Mouse (Mus musculus) c-Kit-positive CD71-positive TER-119-negative erythroid progenitor cells, embryonic 14.5 days (primary cell): Measurements from ENCODE around the gene Spef2.
"Not testable (repeated sequence)": the region's sequence is repeated elsewhere in the genome, so short reads cannot be mapped to it uniquely, and the experiment has no call there.

Experiments used
- DNase-seq: peaks from one replicate; pipeline ENCODE4 v3.0.0-alpha.2; 2013; ENCODE audit warnings: low read depth

The Spef2 gene

GRCm38 (mm10) chr15:9668575-9668974 is 80.1 kb downstream of the Spef2 start:
- no peak for DNase-seq

- not testable (repeated sequence) for DNase-seq
These were observed 83.7 kb downstream of the Spef2 start for GRCm38 (mm10) chr15:9664948-9665347.

GRCm38 (mm10) chr15:9661215-9661614 is 87.5 kb downstream of the Spef2 start:
- DNase-seq: no peak

GRCm38 (mm10) chr15:9634471-9634870 is 114.2 kb downstream of the Spef2 start:
- no peak for DNase-seq

GRCm38 (mm10) chr15:9631657-9632056 is 117.0 kb downstream of the Spef2 start:
- DNase-seq: no peak

- DNase-seq: no peak
These were observed 119.0 kb downstream of the Spef2 start for GRCm38 (mm10) chr15:9629660-9630059.

- no peak for DNase-seq
These were observed 124.0 kb downstream of the Spef2 start for GRCm38 (mm10) chr15:9624619-9625018.

GRCm38 (mm10) chr15:9608177-9608576 is 140.5 kb downstream of the Spef2 start:
- no peak for DNase-seq

- no peak for DNase-seq
These were observed 148.6 kb downstream of the Spef2 start for GRCm38 (mm10) chr15:9600088-9600455.

GRCm38 (mm10) chr15:9599382-9600087 is 149.1 kb downstream of the Spef2 start:
- no peak for DNase-seq

- no peak for DNase-seq
These were observed 152.2 kb downstream of the Spef2 start for GRCm38 (mm10) chr15:9596298-9597060.

- no peak for DNase-seq
These were observed 158.7 kb downstream of the Spef2 start for GRCm38 (mm10) chr15:9589939-9590338.

GRCm38 (mm10) chr15:9580470-9581280 is 168.0 kb downstream of the Spef2 start:
- DNase-seq: no peak

- DNase-seq: no peak
These were observed 171.4 kb downstream of the Spef2 start for GRCm38 (mm10) chr15:9577303-9577702.

GRCm38 (mm10) chr15:9574796-9575195 is 173.9 kb downstream of the Spef2 start:
- DNase-seq: no peak

- no peak for DNase-seq
These were observed 175.3 kb downstream of the Spef2 start for GRCm38 (mm10) chr15:9573361-9573760.

GRCm38 (mm10) chr15:9572664-9573063 is 176.0 kb downstream of the Spef2 start:
- no peak for DNase-seq

- DNase-seq: no peak
These were observed 176.8 kb downstream of the Spef2 start for GRCm38 (mm10) chr15:9571896-9572295.

GRCm38 (mm10) chr15:9567316-9567715 is 181.4 kb downstream of the Spef2 start:
- DNase-seq: no peak

GRCm38 (mm10) chr15:9565396-9565795 is 183.3 kb downstream of the Spef2 start:
- DNase-seq: no peak

GRCm38 (mm10) chr15:9564156-9564555 is 184.5 kb downstream of the Spef2 start:
- DNase-seq: no peak

GRCm38 (mm10) chr15:9557264-9557663 is 191.4 kb downstream of the Spef2 start:
- DNase-seq: not testable (repeated sequence)

- DNase-seq: no peak
These were observed 199.7 kb downstream of the Spef2 start for GRCm38 (mm10) chr15:9548951-9549350.
